10 mouse cellular contexts compared by ENCODE assay signal in the genomic region with DNA sequence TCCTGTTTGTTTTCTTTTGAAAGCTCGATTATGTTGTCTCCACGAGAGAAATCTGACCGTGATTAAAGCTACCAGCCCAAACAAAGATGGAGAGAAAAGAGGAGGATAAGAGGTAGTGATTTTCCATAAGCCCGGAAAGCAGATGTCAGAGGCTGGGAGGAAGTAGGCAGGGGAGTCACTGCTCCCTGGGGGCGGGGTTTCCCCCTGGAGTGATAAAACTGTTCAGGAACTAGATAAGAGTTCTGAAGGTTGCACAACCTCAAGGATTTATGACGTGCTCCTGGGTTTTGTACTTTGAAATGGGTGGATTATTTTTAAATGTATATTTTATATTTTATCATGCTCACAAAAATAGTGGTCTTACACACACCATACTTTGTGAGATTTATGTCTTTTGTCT. TPM values are rescaled to one million over a fixed set of nuclear protein-coding genes. Genes with fewer than 3 reads are reported as not detected.
DNase-seq lines count a peak whose midpoint lies in the region; ATAC-seq lines count a peak whose summit lies in the region.
"Had no signal": no experiment of that assay in that cellular context is flagged by ENCODE, and none has a peak within 500 bp of the region (broad histone marks: within the 10 kb centered on the region; RNA-seq: fewer than 3 reads in every experiment).

No protein-coding gene starts in this region.

- peaks cover 31% of the 10 kb centered on the region for H3K4me1 ChIP-seq in heart, embryonic 16.5 days (ENCODE audit: control insufficient read depth, insufficient read depth, low read length)
- peaks cover 4% of the 10 kb centered on the region; the same call in 1 of the 2 replicates for H3K4me1 ChIP-seq in stomach, embryonic 15.5 days
- H3K4me1 ChIP-seq in forebrain, embryonic 13.5 days, result peaks cover 11% of the 10 kb centered on the region

- peaks cover 6% of the 10 kb centered on the region for H3K9me3 ChIP-seq in heart, embryonic 16.5 days (replicated peaks; ENCODE audit: control insufficient read depth, low read length)
- no peaks in the 10 kb centered on the region for H3K9me3 ChIP-seq in stomach, embryonic 15.5 days
- H3K9me3 ChIP-seq in forebrain, embryonic 13.5 days (replicated peaks), result 0 out of 2 replicates have a peak, but pooled peaks cover 3% of the 10 kb centered on the region
- H3K9me3 ChIP-seq: limb, embryonic 13.5 days had no signal

- H3K36me3 ChIP-seq in heart, embryonic 16.5 days (ENCODE audit: control insufficient read depth, insufficient read depth), result no peaks in the 10 kb centered on the region
- no peaks in the 10 kb centered on the region for H3K36me3 ChIP-seq in stomach, embryonic 15.5 days
- no peaks in the 10 kb centered on the region for H3K36me3 ChIP-seq in forebrain, embryonic 13.5 days (ENCODE audit: poor library complexity, severe bottlenecking)
- H3K36me3 ChIP-seq: limb, embryonic 13.5 days had no signal

- ATAC-seq in heart, embryonic 16.5 days (replicated peaks; ENCODE audit: extremely low read depth, insufficient read depth, low FRiP score), result 0 out of 2 replicates have a peak, but pooled peaks have one; percentile 26
- ATAC-seq in stomach, embryonic 15.5 days (ENCODE audit: insufficient read depth, low FRiP score, low read depth), result no peak
- no peak for ATAC-seq in forebrain, embryonic 13.5 days

- WGBS in heart, embryonic 16.5 days, result 22% methylated on average over 6 of the region's 6 CpGs
- 20% methylated on average over 6 of the region's 6 CpGs for WGBS in stomach, embryonic 15.5 days
- WGBS in forebrain, embryonic 13.5 days, result 58% methylated on average over 6 of the region's 6 CpGs

- DNase-seq in ovary, adult 18-20 months (ENCODE audit: low spot score), result peak; percentile 65
- DNase-seq in ovary, postnatal 14 days (ENCODE audit: low spot score), result no peak
- peak; percentile 74 to 76 for DNase-seq in kidney, postnatal 25 days
- no peak for DNase-seq in B cell, adult 2 months
- no peak for DNase-seq in layer of hippocampus, adult 9-11 months
- DNase-seq: cerebellum, adult 11-12 months had no signal

- H3K27ac ChIP-seq in heart, embryonic 16.5 days (ENCODE audit: low read length), result peak overlapping the region; percentile 64
- peak overlapping the region; percentile 68 for H3K27ac ChIP-seq in stomach, embryonic 15.5 days
- H3K27ac ChIP-seq in forebrain, embryonic 13.5 days, result no peak overlapping the region
- H3K27ac ChIP-seq: limb, embryonic 13.5 days had no signal

- H3K4me3 ChIP-seq in heart, embryonic 16.5 days (ENCODE audit: low read length), result no peak overlapping the region
- no peak overlapping the region for H3K4me3 ChIP-seq in stomach, embryonic 15.5 days (replicated peaks)
- H3K4me3 ChIP-seq in forebrain, embryonic 13.5 days, result no peak overlapping the region
- H3K4me3 ChIP-seq: limb, embryonic 13.5 days had no signal

- no peaks in the 10 kb centered on the region for H3K27me3 ChIP-seq in heart, embryonic 16.5 days (ENCODE audit: control insufficient read depth, insufficient read depth, low read length)
- H3K27me3 ChIP-seq in stomach, embryonic 15.5 days (replicated peaks), result no peaks in the 10 kb centered on the region
- H3K27me3 ChIP-seq in forebrain, embryonic 13.5 days, result 0 out of 2 replicates have a peak, but pooled peaks cover 3% of the 10 kb centered on the region
- H3K27me3 ChIP-seq: limb, embryonic 13.5 days had no signal

- H3K9ac ChIP-seq in heart, embryonic 16.5 days (ENCODE audit: low read length), result no peak overlapping the region
- no peak overlapping the region for H3K9ac ChIP-seq in stomach, embryonic 15.5 days
- no peak overlapping the region for H3K9ac ChIP-seq in forebrain, embryonic 13.5 days
- H3K9ac ChIP-seq: limb, embryonic 13.5 days had no signal

- H3K4me2 ChIP-seq in heart, embryonic 16.5 days (ENCODE audit: low read depth, low read length), result peak overlapping the region; percentile 19; the same call in 1 of the 2 replicates
- H3K4me2 ChIP-seq in stomach, embryonic 15.5 days, result no peak overlapping the region; the same call in 1 of the 2 replicates
- H3K4me2 ChIP-seq in forebrain, embryonic 13.5 days, result no peak overlapping the region
- H3K4me2 ChIP-seq: limb, embryonic 13.5 days had no signal

RNA-seq across cellular contexts. Expression of gene Mical2, which starts 8.4 kb away (rescaled TPM):
- 128 and 145 TPM in 2 replicates for polyA plus RNA-seq in heart, embryonic 16.5 days (2015; fragmentation: Nextera tagmentation; extraction: Ambion mirVana)
- 12.5 and 12.7 TPM in 2 replicates for polyA plus RNA-seq in stomach, embryonic 15.5 days (2015; fragmentation: Nextera tagmentation; extraction: Ambion mirVana)
- 1.1 and 2.9 TPM in 2 replicates for polyA plus RNA-seq in forebrain, embryonic 13.5 days (2015; fragmentation: Nextera tagmentation; extraction: Ambion mirVana)

RNA-seq across cellular contexts. Expression of gene Dkk3, which starts 58.4 kb away (rescaled TPM):
- polyA plus RNA-seq in heart, embryonic 16.5 days (2015; fragmentation: Nextera tagmentation; extraction: Ambion mirVana), result 73.8 and 91.0 TPM in 2 replicates
- polyA plus RNA-seq in stomach, embryonic 15.5 days (2015; fragmentation: Nextera tagmentation; extraction: Ambion mirVana), result 30.7 and 33.1 TPM in 2 replicates
- 16.0 and 27.5 TPM in 2 replicates for polyA plus RNA-seq in forebrain, embryonic 13.5 days (2015; fragmentation: Nextera tagmentation; extraction: Ambion mirVana)

Comparison
In these comparisons a context has a peak if more than half of its experiments do, and no peak if none do; other contexts are left out.
1. DNase-seq: peak in ovary, adult 18-20 months (single experiment) and kidney, postnatal 25 days (2 of 2); none in ovary, postnatal 14 days (single experiment), B cell, adult 2 months (0 of 2) and layer of hippocampus, adult 9-11 months (single experiment).